25 mouse cellular contexts compared by ENCODE assay signal in genomic region chr9:60402681-60403080, GRCm38 (mm10).
"Had no signal": no experiment of that assay in that cellular context is flagged by ENCODE, and none has a peak within 500 bp of the region (broad histone marks: within the 10 kb centered on the region; RNA-seq: fewer than 3 reads in every experiment).

No protein-coding gene starts in this region.

- ATAC-seq: hindbrain, embryonic 16.5 days; inflammation-experienced regulatory T-cells, adult 6 months; intestine, embryonic 15.5 days; intestine, postnatal 0 days had no signal

- H3K27ac ChIP-seq: gastrocnemius, adult 2 months; heart, embryonic 10.5 days; hindbrain, embryonic 10.5 days; hindbrain, embryonic 12.5 days; hindbrain, embryonic 14.5 days; intestine, embryonic 15.5 days; layer of hippocampus, adult 2 months; left cerebral cortex, adult 2 months; limb, embryonic 13.5 days; limb, embryonic 15.5 days had no signal

- H3K9ac ChIP-seq: heart, embryonic 12.5 days; hindbrain, embryonic 12.5 days; hindbrain, embryonic 14.5 days; intestine, embryonic 15.5 days; limb, embryonic 13.5 days; limb, embryonic 15.5 days had no signal

- H3K27me3 ChIP-seq: heart, embryonic 12.5 days; hindbrain, embryonic 12.5 days; intestine, embryonic 15.5 days had no signal

- H3K9me3 ChIP-seq: heart, embryonic 10.5 days; heart, embryonic 12.5 days; hindbrain, embryonic 10.5 days; hindbrain, embryonic 12.5 days; intestine, embryonic 15.5 days; limb, embryonic 13.5 days; limb, embryonic 15.5 days had no signal

- H3K4me3 ChIP-seq: gastrocnemius, adult 2 months; heart, embryonic 10.5 days; heart, embryonic 12.5 days; hindbrain, embryonic 10.5 days; hindbrain, embryonic 12.5 days; intestine, embryonic 15.5 days; layer of hippocampus, adult 2 months; left cerebral cortex, adult 2 months; limb, embryonic 13.5 days; limb, embryonic 15.5 days had no signal

- H3K4me2 ChIP-seq: heart, embryonic 12.5 days; hindbrain, embryonic 12.5 days; hindbrain, embryonic 14.5 days; intestine, embryonic 15.5 days; limb, embryonic 13.5 days; limb, embryonic 15.5 days had no signal

- DNase-seq: gastrocnemius, adult 2 months; gastrocnemius, postnatal 10 days; gastrocnemius, postnatal 25 days; heart, adult 18-20 months; heart, postnatal 10 days; heart, postnatal 4 days; kidney, adult 18-20 months; kidney, adult 8-10 months; kidney, postnatal 10 days; kidney, postnatal 25 days; kidney, postnatal 4 days; left cerebral cortex, postnatal 4 days had no signal

- H3K36me3 ChIP-seq: heart, embryonic 10.5 days; heart, embryonic 12.5 days; hindbrain, embryonic 10.5 days; hindbrain, embryonic 12.5 days; intestine, embryonic 15.5 days; limb, embryonic 13.5 days; limb, embryonic 15.5 days had no signal
